Mouse (Mus musculus) megakaryocyte, embryonic 14.5 days (primary cell): ENCODE results near the gene Aicda. TPM values are rescaled to one million over a fixed set of nuclear protein-coding genes. Genes with fewer than 3 reads are reported as not detected.
"Not testable (repeated sequence)": the region's sequence is repeated elsewhere in the genome, so short reads cannot be mapped to it uniquely, and the experiment has no call there.

Experiments used
- H3K27me3 ChIP-seq: replicated peaks from 2 replicates; pipeline ENCODE3; 2012; ENCODE audit warnings: inconsistent platforms
- H3K36me3 ChIP-seq: replicated peaks from 2 replicates; pipeline ENCODE3; 2012; ENCODE audit warnings: low read length, inconsistent platforms, mixed read lengths
- H3K4me1 ChIP-seq: 2 replicates; pipeline ENCODE4 v1.6.1; 2012; ENCODE audit warnings: inconsistent platforms
- H3K4me3 ChIP-seq: replicated peaks from 2 replicates; pipeline ENCODE3; 2012; ENCODE audit warnings: moderate library complexity, mild to moderate bottlenecking, inconsistent platforms
- H3K9me3 ChIP-seq: 2 replicates; pipeline ENCODE4 v1.6.1; 2012; ENCODE audit warnings: inconsistent platforms
- FLI1 ChIP-seq: IDR thresholded peaks from 2 replicates; pipeline ENCODE4 v1.6.1; 2012; ENCODE audit warnings: low read length, inconsistent platforms, mixed read lengths
- GATA1 ChIP-seq: IDR thresholded peaks from 3 replicates; pipeline ENCODE4 v1.6.1; 2012; ENCODE audit warnings: mixed read lengths, low read length, inconsistent platforms, borderline replicate concordance
- polyA plus RNA-seq: library from polyadenylated mRNA; stranded (reverse); fragments of >175 nt; gene quantifications from 2 replicates; pipeline ENCODE4 v1.2.3, GENCODE M21; 2012; ENCODE audit warnings: low replicate concordance; ENCODE audit not compliant: insufficient read depth

The Aicda gene
- polyA plus RNA-seq, 1 experiment, result 0.07 TPM

DNA sequence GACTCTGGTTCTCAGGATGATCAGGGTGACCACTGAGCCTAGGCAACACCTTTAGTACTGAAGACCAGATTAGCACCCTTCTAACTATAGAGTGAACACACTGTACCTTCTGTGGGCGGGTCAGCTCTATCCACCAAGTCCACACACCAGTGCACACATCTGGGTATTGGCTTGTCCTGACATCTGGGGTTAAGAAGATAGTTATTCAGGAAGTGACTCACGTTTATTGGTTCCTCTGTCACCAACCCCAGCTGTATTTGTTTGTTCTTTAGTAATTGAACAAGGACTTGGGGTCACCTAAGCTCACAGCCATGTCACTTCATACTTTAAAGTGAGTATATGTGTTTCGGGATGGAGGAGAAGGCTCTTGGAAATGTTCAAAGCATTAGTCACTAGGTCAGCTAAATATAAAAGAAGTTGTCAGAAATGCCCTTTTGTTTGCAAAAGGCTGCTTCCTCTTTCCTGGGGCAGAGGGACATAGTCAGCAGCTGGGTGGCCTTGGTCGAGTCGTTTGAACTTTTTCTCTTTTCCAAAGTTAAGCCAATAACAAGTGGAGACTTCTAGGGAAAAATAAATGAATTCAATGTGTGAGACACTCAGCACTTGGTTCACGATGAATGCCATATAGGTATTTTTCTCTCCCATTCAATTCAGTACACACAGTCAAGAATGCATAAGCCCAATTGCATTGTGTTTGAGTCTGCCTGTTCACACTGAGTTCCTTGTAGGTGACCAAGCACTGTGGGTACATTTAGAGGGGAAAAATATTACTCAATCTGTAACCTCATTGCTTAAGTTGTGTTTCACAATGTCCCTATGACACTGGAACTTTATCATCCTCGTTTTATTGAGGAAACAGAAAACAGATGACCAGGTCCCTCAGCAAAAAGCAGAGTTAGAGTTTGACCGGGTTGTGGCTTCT is 17.4 kb downstream of the Aicda start:
- peaks cover 15% of the 10 kb centered on the region for H3K27me3 ChIP-seq
- H3K4me3 ChIP-seq, result peak overlapping the region; percentile 68
- no peaks in the 10 kb centered on the region for H3K36me3 ChIP-seq
- H3K9me3 ChIP-seq, result no peaks in the 10 kb centered on the region
- TF ChIP-seq GATA1 (no peak), FLI1 (no peak)
- peaks cover 27% of the 10 kb centered on the region for H3K4me1 ChIP-seq

- Histone ChIP-seq H3K4me3 (no peak overlapping the region), H3K4me1 (peaks cover 32% of the 10 kb centered on the region), H3K9me3 (no peaks in the 10 kb centered on the region), H3K27me3 (peaks cover 19% of the 10 kb centered on the region), H3K36me3 (no peaks in the 10 kb centered on the region)
- TF ChIP-seq GATA1 (no peak), FLI1 (no peak)
Observed at GRCm38 (mm10) chr6:122571617-122571959, 18.0 kb downstream of the Aicda start.

- not testable (repeated sequence) for H3K36me3 ChIP-seq, H3K9me3 ChIP-seq, H3K4me3 ChIP-seq, H3K27me3 ChIP-seq
- peaks cover 30% of the 10 kb centered on the region for H3K4me1 ChIP-seq
Observed at GRCm38 (mm10) chr6:122575037-122575436, 21.4 kb downstream of the Aicda start.

GRCm38 (mm10) chr6:122577030-122577429 is 23.4 kb downstream of the Aicda start:
- TF ChIP-seq FLI1 (no peak), GATA1 (no peak)
- Histone ChIP-seq H3K27me3 (peaks cover 7% of the 10 kb centered on the region), H3K36me3 (peaks cover 14% of the 10 kb centered on the region), H3K4me3 (no peak overlapping the region), H3K4me1 (peaks cover 11% of the 10 kb centered on the region), H3K9me3 (no peaks in the 10 kb centered on the region)

DNA sequence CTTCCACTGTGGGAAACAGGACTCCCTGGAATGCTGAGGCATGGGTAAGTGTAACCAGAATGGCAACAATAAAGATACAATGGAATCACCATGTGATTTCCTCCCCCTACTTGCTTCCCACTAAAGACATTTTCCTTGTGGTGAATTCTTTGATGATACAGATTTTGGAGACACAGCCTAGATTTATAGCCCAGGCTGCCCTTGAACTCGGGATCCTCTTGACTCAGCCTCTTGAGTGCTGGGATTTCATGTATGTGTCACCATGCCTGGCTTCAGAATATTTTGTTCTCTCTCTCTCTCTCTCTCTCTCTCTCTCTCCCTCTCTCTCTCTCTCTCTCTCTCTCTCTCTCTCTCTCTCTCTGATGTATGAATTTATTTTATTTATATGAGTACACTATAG is 25.5 kb downstream of the Aicda start:
- Histone ChIP-seq H3K36me3 (peaks cover 20% of the 10 kb centered on the region), H3K9me3 (no peaks in the 10 kb centered on the region), H3K4me1 (peaks cover 8% of the 10 kb centered on the region), H3K27me3 (peaks cover 5% of the 10 kb centered on the region), H3K4me3 (no peak overlapping the region)
- no peak for TF ChIP-seq GATA1

DNA sequence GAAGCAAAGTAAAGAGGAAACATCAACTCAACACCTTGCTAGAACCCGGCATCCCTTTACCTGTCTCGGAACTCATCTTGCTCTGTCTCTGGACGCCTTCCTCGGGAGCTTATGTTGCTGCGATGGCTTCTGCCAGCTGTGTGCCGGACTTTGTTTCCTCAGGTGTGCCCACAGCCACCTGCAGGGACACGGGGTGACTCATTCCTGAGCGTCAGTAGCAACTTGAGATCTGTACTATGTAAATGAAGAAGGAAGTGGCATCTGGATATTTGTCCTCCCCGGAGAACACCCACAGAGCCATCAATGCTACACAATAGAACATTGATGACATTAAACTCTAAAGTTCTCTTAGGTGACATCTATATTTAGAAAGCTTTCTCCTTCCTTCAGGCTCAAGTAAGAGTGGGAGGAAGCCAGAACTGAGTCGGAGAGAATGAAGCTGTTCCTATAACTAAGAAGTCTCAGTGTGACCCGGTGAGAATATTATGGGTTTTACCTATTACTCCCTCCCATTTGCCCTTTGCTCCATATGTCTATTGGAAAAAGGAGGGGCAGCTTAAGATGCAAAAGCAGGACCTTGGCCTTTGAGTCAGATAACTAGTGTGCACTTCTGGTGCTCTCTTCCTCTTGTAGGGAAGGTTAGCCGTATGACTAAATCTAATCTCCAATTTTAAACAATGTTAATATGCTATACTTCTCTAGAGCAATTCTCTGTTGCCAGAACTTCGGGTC is 37.6 kb downstream of the Aicda start:
- TF ChIP-seq GATA1 (no peak), FLI1 (no peak)
- Histone ChIP-seq H3K4me3 (no peak overlapping the region), H3K9me3 (0 out of 2 replicates have a peak, but pooled peaks cover 6% of the 10 kb centered on the region), H3K27me3 (no peaks in the 10 kb centered on the region), H3K4me1 (no peaks in the 10 kb centered on the region), H3K36me3 (peaks cover 24% of the 10 kb centered on the region)

- H3K4me3 ChIP-seq, result no peak overlapping the region
Observed at GRCm38 (mm10) chr6:122592905-122593304, 39.3 kb downstream of the Aicda start.

DNA sequence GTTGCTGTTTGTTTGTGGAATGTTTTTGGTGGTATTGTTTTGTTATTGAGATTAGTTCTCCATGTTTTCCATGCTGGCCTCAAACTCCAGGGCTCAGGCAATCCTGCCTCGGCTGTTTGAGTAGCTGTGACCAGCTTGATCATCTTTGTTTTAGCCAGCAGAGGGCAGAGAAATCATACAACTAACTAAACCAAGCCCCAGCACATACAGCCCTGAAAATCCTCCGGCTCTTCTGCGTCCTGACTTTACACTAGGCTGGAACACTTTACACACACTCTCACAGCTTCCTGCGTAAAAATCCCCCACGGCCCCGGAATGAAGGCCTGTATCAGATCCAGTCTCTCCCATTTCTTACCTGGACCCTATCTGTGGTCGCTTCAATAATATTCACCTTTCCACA is 42.0 kb downstream of the Aicda start:
- TF ChIP-seq FLI1 (no peak), GATA1 (no peak)
- Histone ChIP-seq H3K9me3 (0 out of 2 replicates have a peak, but pooled peaks cover 6% of the 10 kb centered on the region), H3K27me3 (no peaks in the 10 kb centered on the region), H3K4me1 (peaks cover 7% of the 10 kb centered on the region), H3K36me3 (peaks cover 39% of the 10 kb centered on the region), H3K4me3 (no peak overlapping the region)

More at GRCm38 (mm10) chr6:122592905-122593304, 39.3 kb downstream of the Aicda start:
- TF ChIP-seq GATA1 (no peak), FLI1 (no peak)
- Histone ChIP-seq H3K36me3 (peaks cover 27% of the 10 kb centered on the region), H3K27me3 (no peaks in the 10 kb centered on the region), H3K9me3 (0 out of 2 replicates have a peak, but pooled peaks cover 6% of the 10 kb centered on the region), H3K4me1 (peaks cover 4% of the 10 kb centered on the region; the same call in 1 of the 2 replicates)

- no peak for TF ChIP-seq FLI1
- no peak for TF ChIP-seq GATA1
- Histone ChIP-seq H3K4me1 (peaks cover 7% of the 10 kb centered on the region), H3K4me3 (peak overlapping the region; percentile 80), H3K27me3 (no peaks in the 10 kb centered on the region), H3K36me3 (peaks cover 34% of the 10 kb centered on the region), H3K9me3 (0 out of 2 replicates have a peak, but pooled peaks cover 6% of the 10 kb centered on the region)
Observed at GRCm38 (mm10) chr6:122596608-122597007, 43.0 kb downstream of the Aicda start.

GRCm38 (mm10) chr6:122598014-122598413 is 44.4 kb downstream of the Aicda start:
- Histone ChIP-seq H3K4me1 (peaks cover 13% of the 10 kb centered on the region), H3K4me3 (peak overlapping the region; percentile 78), H3K36me3 (peaks cover 23% of the 10 kb centered on the region), H3K9me3 (no peaks in the 10 kb centered on the region), H3K27me3 (no peaks in the 10 kb centered on the region)
- TF ChIP-seq FLI1 (no peak), GATA1 (no peak)
